Mouse (Mus musculus) urinary bladder, postnatal 25 days (tissue): ENCODE data around the gene Tmem141.
A peak's percentile ranks its signal among the peaks of the same experiment; 100 is the strongest.

Source experiments
- DNase-seq: peaks from one replicate; pipeline ENCODE4 v3.0.0; 2022; ENCODE audit warnings: low spot score

The Tmem141 gene

DNA sequence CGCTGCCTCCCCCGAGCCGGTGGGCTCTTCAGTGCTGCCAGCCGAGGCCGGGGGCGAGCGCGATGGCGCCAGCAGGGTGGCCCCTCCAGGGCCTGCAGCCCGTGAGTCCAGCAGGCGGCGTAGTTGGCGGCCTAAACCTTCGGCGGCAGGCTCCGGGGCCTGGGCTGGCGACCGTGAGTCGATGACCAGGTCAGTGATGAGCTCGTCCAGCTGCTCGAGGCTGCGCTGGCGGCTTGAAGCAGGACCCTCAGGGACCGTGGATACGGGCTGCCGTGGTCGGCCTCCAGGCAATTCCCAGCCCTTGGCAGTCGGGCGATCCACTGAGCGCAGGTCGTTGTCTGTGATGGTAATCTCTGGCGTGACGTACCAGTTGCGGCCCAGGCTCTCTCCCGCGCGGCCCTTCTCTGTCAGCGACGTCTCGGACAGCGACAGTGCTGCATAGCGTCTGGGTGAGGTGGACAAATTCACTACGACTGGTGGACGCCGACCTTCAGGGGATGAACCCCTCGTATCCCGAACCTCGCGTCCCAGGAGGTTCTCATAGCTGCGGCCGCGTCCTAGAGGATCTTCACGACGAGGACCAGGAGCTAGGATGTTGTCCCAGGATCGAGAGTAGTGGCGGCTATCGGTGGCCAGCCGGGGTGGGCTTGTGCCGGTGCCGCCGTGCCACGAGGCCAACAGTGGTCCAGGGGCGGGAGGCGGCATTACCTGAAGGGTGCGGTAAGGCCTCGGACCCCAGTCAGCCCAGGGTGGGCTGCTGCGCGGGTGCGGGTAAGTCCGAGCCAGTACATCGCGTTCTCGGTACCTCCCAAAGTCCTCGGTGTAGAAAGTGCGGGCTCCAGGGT is 43.6 kb downstream of the Tmem141 start:
- DNase-seq = no peak

DNA sequence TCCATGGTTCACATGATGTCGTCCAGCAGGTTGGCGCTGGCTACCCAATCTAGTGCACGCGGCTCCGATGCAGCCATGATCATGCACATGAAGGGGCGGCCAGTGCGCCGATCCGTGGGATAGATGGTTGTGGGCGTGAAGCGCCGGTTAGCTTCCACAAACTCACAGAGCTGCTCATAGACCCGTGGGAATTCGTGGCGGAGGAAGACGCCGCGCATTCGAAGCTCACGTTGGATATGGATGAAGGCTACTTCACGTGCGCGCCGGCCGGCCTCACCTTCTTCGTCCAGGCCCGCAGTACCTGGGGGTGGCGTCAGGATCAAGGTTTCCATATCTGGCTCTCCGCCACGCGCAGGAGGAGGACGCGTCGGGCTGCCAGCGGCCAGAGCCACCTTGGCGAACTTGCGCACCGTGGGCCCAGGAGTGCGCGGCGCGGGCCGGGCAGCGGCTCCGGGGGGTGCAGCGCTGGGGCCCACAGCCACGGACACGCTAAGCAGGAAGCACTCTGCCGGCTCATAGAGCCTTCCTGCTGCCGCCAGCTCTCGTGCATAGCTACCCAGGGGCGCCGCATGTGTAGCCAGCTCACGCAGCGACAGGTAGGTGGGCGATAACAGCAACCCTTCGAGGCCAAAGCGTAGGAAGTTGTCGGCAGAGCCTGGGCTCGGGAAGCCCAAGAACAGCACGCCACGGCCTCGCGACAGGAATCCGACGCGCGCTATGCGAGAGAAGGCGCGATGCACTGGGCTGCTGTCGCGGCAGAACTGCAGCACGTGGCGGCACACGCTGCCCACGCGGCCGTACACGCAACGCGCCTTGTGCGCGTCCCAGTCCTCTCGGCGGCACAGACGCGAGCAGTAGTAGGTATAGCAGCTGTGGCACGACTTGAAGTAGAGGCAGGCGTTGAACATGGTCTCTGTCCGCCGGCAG is 44.6 kb downstream of the Tmem141 start:
- DNase-seq = no peak

DNA sequence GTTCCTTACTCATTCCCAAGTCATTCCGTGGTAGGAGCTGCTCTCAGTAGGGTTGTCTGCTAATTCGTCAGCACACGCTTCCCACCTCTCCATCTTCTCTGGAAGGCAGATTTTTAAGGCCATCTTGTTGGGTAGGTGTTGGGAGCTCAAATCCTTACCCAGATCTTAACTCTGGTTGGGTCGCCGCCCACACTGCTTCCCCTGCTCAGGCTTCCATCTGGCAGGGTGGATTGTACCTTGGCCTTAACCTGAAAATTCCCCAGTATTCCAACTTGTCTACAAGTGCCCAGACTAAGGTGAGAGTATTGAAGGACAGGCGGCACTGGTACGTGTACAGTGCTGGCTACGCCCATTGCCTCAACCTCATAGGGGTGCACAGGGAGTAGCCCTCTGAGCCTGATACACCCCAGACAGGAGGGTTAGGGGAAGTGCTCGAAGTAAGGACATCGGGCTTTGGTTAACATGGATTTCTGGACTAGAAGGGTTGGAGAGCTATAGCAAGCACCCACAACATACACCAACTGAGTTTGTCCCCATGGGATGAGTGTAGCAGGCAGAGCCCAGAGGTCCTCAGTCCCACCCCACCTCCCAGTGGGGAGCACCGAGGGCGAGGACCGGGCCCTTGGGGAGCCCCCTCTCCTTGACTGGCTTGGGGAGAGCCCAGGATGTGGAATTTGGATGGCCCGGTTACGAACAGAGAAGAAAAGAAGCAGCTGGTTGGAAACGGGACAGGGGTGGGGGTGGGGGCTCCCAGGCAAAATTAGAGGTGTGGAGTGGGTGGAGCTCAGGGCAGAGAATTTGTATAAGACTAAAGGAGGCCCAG is 45.6 kb downstream of the Tmem141 start:
- DNase-seq = no peak

DNA sequence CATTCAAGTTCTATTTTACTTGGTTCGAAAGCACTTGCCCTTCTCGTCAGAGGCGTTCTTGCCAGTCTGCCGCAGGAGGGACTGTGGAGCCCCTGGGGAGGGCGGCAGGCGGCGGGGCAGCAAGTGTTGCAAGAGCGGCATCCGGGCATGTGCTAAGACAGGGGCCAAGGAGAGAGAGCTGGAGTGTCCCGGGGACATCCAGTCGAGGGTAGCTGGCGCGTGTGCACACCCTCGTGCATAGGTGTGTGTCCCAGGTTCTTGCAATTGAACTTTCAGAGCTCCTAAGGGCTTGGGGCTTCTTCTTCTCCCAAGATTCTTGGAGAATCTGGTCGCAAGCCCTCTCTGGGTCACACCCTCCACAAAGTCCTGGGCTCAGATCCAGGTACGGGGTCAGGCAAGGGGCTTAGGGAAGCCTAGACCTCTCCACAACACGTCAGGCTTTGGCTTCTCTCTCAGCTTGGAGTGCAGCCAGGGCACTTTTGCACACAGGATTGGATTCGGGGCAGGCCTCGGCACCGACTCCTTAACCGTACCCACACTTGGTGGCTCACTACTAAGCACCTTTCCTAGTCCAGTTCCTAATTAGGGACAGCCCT is 46.3 kb downstream of the Tmem141 start:
- no peak for DNase-seq

DNA sequence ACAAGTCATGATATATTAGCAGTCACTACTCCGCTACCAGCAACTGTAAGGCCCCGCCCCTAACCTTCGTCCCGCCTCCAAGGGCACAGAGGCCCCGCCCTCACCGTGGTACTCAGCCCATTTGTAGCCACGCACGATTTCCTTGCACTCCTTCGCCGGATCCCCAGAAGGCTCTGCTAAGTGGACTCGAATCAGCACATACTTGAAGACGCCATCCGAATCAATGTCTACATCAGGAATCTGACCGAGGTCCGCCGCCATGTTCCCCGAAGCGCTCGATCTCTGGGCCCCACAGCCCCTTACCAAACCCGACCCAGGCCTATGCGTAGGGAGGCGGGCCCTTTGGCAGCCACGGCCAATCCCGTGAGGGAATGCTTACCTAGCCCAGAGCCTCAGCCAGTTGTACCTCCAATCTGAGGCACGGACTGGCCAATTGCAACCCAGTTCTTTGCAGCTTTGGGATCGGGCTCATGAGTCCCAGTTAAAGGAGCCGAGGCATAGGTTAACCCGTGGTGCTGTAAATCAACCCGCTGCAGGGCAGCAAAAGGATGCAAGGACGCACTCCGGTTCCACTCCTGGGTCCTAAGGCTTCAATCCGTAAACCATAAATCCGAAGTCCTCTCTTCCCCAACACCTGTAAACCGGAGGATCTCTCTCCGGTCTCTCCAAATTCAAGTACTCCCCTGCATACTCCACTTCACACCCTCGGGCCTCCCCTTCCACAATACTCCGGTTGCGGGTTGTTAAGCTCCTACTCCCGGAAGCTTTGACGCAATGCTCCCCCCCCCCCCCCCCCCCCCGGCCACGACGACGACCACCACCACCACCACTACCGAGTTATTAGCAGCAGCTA is 47.0 kb downstream of the Tmem141 start, which contains the start of the genes Mamdc4 and Phpt1:
Mamdc4 (minus strand) TSS at position 267 of the 853 bp plus-strand sequence.
Phpt1 (minus strand) TSS at position 646 of the 853 bp plus-strand sequence.
- peak; percentile 92 for DNase-seq

DNA sequence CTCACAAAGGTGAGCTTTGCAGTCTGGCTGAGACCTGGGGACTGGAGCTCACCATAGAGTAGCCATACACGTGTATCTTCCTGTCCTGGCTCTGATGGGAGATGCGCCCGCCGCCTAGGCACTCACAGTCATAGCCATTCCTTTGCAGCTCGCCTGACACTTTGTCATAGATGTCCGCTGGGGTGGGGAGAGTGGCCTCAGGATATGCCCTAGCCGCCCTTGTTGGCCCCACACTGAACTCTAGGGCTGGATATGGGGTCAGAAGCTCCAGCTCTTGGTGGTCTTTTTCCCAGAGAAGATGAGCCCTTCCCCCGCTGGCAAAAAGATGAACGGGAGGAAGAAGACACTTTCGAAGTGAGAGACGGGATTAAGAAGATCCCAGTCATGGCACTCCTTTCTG is 47.7 kb downstream of the Tmem141 start:
- no peak for DNase-seq

DNA sequence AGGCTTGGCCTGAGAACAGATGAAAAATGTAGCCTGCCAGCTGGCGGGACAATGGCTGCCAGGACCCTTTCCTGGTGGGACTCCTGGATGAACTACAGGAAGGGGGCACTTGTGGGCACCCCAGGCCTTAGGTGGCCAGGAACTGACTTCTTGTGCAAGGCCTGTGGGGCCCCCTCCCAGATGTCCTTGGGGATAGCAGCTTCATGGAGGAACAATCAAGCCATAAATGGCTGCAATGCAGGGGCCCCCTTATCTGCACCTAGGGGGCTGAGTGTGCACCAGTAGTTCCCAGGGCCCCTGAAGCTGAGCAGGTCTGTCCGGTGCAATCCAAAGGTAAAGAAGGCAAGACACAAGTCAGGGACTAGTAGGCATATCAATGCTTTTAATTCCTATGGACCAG is 48.7 kb downstream of the Tmem141 start:
- DNase-seq = no peak

DNA sequence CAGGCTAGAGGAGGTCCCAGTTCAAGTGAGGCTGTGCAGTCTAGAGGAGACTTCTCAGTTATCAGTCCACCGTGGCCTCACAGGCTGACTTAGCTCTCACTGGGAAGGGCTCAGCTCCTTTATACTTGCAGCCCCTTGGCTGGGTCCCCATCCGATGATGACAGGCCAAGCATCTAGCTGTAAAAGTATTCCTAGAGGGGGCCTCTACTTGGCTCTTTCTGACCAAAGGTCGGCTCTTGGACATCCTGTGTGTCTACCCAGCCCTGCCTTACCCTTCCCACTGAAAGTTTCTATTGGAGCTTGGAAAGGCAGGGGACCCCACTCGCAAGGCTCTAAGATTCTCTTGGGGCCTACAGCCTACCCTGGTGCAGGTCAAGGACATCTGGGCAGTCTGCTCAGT is 50.6 kb downstream of the Tmem141 start:
- DNase-seq = no peak
